Mouse (Mus musculus): Measurements from ENCODE around the gene Fra10ac1.
A peak's percentile ranks its signal among the peaks of the same experiment; 100 is the strongest.

Fra10ac1 gene

DNA sequence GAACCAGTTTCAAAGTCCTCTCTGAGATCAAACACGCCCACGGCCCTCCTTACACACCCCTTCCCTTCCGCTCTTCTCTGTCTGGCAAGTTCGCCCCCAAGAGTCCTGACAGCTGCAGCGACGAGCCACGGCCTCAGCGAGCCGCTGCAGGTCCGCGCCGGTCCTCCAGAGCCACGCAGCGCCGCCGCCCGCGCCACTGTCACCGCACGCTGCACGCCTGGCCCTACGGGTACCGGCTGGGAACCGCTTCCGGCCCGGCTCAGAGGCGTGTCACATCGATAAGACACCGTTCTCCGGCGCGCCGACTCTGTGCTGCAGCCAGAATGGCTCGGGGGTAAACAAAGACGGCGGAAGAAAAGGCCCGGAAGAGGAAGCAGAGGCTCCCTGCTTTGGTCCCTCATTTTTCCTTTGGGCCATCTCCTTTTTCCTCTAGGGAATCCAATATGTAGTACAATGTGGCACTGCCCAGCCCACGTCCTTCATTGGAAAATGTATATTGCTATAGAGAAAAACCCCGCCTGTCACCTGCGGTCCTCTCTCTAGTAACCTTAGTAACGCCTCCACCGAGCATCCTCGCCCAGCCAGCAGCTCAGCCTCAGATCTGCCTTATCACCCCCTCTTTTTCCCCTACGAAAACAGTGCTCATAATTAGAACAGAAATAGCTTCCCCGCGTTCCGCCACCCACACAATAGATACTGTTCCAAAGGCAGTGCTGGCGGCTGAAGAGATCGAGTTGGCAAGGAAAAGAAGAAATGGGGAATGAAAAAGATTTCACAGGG, at the start of gene Fra10ac1:
Fra10ac1 (minus strand) TSS at position 252 of the 780 bp plus-strand sequence.
- DNase-seq (ENCODE audit: low read depth, low spot score): peak; percentile 94

DNA sequence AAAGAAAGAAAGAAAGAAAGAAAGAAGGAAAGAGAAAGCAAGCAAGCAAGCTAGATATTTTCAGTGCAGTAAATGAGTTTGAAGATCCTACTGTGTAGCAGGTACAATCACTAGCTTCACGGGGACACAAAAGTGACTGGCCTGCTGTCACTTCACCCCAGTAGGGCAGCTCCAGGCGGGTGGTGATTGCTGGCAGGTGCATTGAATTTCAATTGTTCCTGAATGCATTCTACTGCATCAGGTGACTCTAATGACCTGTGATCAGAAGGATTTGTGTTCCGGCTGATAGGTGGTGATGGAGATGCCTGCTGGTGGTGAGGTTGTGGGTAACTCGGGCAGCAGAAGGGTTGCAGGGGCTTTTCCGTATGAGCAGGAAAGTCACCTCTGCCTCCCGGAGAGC, 47.1 kb upstream of the Fra10ac1 start:
- DNase-seq (ENCODE audit: low read depth, low spot score): no peak

DNA sequence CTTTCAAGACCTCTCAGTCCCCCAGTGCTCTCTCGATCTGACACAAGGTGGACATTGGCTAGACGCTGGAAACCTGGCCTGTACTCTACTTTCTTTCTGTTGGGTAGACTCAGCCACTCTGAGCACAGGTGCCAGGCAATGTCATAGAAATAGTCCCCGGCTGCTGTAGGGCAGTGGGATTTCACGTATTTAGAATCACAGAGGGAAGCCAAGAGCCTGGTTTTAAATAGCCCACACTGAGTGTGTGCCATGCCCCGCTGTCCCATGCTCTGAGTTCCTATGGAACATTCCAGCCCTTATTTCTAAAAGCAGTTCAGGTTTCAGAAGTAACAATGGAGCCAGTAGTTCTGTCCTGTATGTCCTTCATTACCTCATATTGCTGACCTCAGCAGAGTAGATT, 43.5 kb upstream of the Fra10ac1 start:
- DNase-seq (ENCODE audit: low read depth, low spot score): no peak

DNA sequence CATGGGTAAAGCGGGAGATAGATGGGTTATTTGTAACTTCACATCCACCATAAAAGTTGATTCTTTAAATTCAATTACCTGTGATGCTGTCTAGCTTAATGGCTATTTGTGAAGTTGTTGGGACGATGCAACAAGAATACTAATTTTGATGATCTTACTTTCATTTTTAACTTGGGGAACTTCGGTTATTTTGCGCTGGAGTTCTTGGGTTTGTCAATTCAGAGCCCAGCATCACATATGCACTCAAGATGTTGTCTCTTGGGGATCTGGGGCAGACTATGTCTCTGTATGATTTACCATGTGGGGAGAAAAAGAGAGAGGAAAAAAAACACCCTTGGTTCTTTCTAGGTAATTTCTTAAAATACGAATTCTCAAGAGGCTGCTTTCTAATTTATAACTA, 41.8 kb upstream of the Fra10ac1 start:
- DNase-seq (ENCODE audit: low read depth, low spot score): no peak

DNA sequence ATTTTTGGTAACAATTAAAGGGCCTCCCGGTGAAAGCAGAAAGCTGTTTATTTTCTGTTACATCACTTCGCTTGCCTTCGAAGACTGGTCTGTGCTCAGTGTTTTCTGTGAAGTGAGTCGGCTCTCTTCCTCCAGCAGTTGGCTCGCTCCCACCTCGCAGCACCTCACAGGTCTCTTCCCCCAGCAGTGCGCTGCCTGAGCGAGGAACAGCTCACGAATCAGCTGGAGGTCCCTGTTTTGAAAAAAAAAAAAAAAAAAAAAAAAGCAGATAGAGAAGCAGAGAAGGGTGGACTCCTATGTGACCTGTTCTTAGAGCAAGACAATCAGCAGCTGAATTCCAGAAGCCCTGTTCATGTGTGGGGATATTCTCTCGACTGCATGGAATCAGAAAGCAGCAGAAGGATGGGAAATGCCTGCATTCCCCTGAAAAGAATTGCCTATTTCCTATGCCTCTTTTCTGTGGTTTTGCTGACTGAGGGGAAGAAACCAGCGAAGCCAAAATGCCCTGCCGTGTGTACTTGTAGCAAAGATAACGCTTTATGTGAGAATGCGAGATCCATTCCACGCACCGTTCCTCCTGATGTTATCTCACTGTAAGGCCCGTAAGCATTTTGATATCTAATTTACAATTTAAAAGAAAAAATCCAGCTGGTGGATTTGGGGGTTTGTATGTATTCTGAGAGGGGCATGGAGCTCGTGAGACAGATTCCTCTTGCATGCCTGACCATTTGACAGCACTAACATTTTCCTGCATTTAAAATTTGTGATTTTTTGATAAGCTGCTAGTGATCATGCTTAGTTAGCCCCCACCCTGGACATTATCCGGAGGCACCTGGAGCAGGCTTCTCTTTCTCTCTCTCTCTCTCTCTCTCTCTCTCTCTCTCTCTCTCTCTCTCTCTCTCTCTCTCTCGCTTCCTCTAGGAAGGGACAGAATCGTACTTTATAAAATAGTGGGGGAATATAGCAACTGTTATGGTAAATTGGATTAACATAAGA, 40.8 kb upstream of the Fra10ac1 start, which contains the start of gene Lgi1:
Lgi1 (plus strand) TSS at position 32 of the 996 bp plus-strand sequence.
- DNase-seq (ENCODE audit: low read depth, low spot score): peak; percentile 72

DNA sequence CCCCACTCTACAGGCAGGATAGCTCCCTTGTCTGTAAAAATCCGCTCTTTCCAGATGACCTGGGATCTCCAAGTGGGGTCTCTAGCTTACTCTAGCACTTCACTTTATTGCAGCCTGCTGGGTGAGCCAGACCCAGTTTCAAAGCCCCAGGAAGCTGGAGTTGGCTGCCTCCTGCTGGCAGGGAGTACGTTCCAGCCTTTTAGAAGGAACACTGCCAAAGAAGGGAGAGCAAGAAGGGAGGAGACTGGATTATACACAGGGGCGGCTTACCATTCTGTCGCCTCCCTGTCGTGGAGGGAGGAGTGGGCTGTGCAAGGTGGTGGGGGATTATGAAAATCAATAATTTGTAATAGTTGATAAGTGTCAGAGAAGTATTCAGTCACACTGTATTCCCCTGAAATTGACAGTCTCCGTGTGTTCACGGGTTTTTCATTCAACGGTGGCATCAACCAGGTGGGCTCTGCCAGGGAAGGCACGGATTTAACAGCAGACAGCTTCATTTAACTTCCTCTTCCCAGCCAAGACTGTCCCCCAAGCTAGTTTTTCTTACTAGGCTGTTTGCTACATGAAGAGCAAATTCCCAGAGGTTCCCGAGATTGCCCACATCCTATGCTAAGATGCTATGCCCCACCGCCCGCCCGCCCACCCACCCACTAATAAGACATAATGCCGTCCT, 40.0 kb upstream of the Fra10ac1 start:
- DNase-seq (ENCODE audit: low read depth, low spot score): peak; percentile 78

DNA sequence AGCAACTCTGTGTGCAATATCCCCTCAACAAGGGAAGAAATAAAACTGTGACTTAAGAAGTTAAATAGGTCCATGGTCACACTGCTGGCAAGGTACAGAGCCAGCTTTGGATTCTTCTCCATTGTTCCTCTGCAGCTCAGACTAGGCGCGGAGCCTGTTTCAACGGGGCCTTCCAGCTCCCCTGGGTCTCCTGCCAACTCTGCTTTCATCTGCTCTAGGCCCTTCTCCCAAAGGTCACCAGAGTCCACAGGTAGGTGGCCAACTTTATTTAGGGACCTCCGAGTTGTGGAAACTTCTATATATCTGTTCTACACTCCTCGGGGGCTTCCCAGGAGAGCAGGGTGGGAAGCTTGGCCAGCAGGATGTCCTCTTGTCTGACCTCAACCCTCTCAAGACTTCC, 37.4 kb upstream of the Fra10ac1 start:
- no peak for DNase-seq (ENCODE audit: low read depth, low spot score)

DNA sequence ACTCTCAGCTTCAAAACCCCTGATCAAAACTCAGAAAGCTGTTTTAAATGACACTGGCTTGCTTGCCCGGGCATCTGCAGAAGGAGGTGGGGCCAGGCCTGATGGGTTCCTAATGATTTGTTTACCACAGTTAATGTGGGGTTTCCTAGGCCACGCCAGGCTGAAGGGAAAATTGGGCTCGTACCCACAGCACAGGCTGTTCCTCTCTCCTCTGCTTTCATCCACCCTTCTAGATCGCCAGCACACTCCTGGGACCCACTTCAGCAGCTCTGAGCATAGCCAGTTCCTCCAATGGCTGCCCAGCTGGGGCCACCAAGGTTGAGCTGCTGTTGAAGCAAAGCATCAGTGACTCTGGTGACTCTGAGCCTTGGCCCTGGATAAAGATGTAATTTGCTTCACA, 36.4 kb upstream of the Fra10ac1 start:
- DNase-seq (ENCODE audit: low read depth, low spot score): no peak

DNA sequence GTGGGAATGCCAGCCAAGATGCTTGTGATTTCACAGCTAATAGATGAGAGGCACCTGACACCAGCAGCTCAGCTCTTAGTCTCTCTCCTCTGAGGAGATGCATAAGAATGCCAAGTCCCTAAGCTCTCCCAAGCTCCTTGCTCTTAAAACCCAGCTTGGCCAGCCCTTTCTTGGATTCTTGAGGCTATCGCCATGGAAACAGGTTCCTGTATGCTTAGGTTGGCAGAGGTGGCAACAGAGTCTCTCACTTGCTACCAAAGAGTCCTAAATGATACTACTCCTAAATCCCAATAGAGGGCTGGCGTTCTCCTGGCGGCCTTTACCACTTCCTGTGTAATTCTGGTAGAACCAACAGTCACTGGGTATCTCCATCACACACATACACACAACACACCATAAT, 35.5 kb upstream of the Fra10ac1 start:
- no peak for DNase-seq (ENCODE audit: low read depth, low spot score)

DNA sequence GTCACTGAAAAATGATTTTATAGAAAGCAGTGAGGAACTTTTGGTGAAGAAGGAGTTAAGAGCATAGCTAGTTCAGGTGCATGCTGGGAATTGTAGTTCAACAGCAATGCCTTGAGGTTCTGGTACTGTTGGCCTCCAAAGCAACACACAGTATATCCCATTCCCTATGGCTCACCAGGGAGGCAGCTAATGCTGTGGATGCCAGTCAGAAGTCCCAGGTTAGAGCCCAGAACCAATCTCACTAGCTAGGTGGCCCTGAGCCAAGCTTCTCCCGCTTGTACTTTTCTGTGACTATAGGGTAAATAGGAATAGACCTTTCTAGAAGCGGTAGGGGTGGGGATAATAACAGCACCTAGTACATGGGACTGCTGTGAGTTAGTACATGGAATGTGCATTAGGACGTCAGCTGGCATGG, 34.7 kb upstream of the Fra10ac1 start:
- peak; percentile 73 for DNase-seq (ENCODE audit: low read depth, low spot score)

DNA sequence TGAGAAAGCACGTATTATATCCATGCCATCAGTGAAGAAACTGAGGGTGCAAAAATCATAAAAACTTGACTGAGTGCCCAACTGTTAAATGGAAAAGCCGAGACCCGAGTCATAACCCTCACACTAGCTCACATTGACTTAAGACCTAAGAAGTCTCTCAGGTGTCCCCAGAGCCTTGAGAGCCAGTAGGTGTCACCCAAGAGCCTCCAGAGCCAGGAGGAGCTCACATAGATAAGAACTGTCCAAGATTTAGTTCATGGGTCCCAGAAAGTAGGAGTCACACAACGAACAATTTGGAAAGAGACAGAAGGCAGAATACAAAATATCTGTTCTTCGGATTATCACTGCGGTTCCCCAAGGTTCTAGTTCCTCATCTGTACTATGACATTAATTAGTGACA, 29.8 kb upstream of the Fra10ac1 start:
- DNase-seq (ENCODE audit: low read depth, low spot score): no peak

DNA sequence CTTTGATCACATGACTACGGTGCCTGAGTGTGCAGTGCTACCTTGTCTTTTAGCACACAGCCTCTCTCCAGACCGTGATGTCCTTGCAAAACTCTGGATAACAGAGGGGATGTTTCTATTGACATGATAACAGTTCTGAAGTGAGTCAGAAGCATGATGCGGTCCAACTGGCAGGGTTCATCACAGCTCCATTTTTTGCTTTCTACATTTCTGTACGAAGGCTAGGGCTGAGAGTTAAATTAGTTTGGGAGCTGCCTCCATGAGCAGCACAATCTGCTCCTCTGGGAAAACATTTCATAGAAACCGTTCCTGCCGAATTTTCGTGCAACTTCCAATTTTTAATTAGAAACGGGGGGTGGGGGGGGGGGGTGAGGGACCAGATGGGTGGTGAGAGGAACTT, 25.7 kb upstream of the Fra10ac1 start:
- no peak for DNase-seq (ENCODE audit: low read depth, low spot score)

DNA sequence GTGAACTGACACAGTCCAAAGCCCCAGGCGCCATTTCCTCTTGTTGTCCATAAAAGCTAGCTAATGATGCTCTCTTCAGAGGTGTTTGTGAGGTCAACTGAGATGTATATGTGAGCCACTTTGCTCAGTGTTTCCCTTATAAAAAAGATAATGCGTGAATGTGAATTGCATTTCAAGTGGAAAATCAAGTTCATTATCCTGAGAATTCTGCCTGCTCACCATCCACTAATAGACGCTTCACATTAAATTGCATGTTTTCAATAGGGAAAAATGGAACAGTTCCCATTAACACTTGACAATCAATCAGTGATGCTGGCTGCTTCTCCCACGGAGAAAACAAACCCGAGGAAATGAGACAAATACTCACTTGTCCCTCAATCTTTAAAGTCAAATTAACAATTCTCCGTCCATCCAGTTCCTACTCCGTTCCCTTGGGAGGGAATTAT, 22.2 kb upstream of the Fra10ac1 start:
- DNase-seq (ENCODE audit: low read depth, low spot score): no peak

DNA sequence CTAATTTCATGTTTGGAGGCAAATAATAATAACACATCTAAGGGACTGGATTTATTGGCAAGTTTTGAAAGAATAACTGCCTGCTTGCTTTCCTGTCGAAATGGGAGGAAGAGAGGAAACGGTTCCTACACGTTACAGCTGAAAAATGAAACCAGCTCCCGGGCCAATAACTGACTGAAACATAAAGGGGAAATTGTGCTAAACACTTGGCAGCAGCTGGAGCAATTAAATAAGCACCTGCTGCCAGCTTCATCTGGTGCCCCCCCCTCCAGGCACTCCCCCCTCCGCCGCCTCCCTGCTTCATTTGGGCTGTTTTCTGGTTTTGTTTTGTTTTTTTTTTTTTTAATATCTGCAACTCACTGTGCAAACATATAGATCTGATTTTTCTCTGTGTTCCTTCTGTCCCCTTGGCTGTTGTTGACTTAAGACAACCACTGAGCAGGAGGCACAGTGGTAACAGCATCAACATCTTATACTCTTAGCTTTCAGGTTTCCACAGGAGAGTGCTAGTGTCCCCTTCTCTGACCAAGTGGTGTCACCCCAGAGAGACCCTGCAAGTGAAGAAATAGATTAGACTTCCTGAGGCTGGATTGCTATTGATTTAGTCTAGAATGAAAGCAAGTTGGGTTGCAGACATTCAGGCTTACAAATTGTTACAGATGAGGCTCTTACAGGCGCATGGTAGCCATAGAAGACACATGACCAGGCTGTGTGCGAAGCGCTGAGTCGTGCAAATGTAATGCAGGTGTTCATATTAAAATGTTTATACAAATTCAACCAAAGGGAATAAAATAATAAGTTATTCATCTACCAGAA, 21.6 kb upstream of the Fra10ac1 start:
- DNase-seq (ENCODE audit: low read depth, low spot score): no peak

DNA sequence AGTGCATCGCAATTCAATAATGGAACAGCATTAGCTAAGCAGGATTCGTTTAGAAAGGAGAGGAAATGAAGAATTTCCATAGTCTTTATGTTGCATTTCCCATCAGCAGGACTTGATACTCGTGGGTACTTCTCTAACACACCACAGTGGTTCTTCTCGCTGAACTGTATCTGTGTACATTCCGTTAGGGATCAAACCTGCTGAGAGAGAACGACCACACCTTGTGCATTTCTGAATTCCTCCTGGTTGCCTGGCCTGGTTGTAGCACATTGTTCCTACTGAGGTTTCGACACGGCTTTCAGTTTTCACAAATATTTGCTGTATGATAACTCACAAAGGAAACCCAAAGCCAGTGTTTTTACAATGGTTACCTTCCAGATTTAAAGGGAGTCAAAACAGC, 20.8 kb upstream of the Fra10ac1 start:
- DNase-seq (ENCODE audit: low read depth, low spot score): no peak

DNA sequence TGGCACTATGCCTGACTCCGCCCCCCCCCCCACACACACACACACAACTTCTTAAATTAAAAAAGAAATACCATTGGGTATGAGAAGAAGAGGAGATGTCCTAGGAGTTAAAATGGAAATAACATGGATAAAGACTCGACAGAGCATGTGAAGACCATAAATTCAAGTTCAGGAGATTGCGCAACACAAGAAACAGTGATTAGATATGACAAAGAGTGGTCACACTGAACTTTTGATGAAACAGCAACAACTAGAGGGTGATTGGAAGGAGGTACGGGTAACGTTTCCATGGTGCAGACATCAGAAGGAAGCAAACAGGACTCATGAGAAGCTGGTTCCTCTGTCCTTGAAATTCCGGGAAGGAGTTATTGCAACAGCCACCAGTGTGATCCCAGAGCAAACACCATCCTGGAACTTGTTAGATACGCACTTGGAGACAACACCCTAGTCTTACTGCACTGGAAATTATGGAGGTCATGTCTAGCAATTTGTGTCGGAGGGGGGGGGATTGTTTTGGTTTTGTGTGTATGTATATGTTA, 18.4 kb upstream of the Fra10ac1 start:
- no peak for DNase-seq (ENCODE audit: low read depth, low spot score)

DNA sequence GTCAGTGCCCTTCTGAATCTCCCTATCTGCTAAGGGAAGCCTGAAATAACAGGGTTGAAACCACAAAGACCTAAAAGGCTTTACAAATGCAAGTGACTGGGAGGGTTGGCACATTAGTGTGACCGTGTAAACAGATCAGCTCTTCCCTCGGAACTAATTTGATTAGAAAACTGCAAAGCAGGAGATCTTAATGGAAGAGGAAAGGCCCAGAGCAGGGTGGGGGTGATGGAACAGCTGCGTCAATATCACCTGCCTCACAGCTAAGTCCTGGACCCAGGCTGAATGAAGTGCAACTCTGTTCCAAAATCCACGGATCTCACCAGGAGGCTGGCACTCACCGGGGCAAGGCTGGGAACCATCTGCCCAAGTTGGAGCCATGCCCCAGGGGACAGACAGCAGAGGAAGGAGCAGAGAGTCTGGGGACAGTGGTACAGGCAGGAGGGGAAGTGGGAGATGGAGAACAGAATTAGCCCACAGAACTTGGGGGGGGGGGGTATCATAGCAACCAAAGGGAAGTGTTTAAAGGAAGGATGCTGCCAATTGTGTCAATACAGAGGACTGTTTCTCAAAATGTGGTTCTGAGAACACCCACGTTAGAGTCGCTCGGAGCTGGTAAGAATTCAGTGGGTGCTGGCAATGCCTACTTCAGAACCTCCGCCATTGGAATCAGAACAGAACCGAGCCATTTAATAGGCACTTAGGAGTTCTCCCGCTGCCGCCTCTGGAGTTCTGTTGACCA, 14.4 kb upstream of the Fra10ac1 start:
- peak; percentile 90 for DNase-seq (ENCODE audit: low read depth, low spot score)

DNA sequence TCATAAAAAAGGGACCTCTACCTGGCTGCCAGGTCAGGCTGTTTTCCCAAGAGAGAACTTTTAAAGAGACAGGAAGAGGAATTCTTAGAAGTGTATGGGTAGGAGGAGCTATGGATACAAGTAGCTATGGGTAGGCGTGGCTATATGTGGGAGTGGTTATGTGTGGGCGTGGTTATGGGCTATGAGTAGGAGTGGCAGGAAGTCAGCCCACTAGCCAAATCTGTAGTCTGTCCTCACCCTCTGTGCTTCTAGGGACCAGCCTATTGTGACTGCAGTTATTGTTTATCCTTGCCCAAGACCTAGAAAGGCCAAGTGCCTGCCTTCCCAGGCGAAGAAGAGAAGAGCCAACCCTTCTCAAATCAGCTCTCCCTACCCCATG, 13.9 kb upstream of the Fra10ac1 start:
- no peak for DNase-seq (ENCODE audit: low read depth, low spot score)

DNA sequence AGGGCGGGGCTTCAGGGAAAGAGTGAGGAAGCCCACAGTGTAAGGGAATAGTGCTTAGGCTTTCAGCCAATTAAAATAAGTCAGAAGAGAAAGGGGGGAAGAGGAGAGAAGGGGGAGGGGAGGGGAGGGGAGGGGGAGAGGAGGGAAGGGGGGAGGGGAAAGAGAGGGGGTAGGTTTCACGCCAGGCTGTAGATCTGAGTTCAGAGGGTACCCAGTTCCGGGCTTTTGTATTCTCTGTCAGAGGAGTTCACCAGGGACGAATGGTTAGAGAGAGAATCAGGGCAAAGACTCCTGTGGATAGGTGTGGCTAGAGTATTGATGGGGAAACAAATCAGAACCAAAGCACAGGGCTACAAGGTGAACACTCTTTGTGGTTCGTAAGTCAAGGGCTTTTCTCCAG, 12.6 kb upstream of the Fra10ac1 start:
- no peak for DNase-seq (ENCODE audit: low read depth, low spot score)

DNA sequence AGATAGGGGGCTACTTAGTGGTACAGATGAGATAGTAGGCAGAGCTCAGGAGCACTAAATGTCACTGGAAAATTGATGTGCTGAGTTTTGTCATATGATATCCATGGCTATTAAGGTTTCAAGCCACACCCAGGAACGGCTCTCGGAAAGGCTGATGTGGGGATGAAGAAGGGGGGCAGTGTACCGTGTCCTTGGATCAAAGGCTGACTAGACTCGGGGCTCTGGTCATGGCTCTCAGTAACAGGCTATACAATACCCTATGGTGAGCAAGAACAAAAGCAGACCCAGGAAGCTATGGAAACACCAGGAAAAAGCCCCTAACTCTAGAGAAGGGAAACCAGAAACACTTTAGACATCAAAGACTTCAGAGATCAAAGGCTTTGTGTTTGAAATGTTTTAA, 8.6 kb upstream of the Fra10ac1 start:
- DNase-seq (ENCODE audit: low read depth, low spot score): no peak
